Mouse (Mus musculus) heart, adult 9 months (tissue): ENCODE results near the gene Sptb.

Experiments
- DNase-seq, 2 experiments: peaks; one replicate each; pipeline ENCODE4 v3.0.0; 2022; ENCODE audit warnings: low spot score in 2 of 2

Gene Sptb

GRCm38 (mm10) chr12:76673794-76674222, 36.5 kb downstream of the Sptb start:
- no peak for DNase-seq

DNA sequence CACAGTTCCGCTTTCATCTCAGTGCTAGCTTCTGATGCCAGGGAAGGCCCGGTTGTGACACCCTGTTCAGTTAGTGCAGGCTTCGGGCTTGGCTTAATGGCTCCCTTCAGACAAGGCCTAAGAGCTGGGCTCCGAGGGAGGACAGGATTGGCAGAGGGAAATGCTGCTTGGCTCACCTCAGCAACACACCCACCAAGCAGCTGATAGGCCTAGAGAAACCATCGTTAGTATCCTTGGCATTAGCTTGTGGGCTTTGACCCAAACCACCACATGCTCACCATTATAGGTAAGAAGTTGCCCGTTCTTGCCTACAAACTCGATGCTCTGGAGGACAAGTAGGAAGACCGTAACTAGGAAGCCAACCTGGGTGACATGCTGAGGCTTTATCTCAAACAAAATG, 38.3 kb downstream of the Sptb start:
- DNase-seq: no peak

DNA sequence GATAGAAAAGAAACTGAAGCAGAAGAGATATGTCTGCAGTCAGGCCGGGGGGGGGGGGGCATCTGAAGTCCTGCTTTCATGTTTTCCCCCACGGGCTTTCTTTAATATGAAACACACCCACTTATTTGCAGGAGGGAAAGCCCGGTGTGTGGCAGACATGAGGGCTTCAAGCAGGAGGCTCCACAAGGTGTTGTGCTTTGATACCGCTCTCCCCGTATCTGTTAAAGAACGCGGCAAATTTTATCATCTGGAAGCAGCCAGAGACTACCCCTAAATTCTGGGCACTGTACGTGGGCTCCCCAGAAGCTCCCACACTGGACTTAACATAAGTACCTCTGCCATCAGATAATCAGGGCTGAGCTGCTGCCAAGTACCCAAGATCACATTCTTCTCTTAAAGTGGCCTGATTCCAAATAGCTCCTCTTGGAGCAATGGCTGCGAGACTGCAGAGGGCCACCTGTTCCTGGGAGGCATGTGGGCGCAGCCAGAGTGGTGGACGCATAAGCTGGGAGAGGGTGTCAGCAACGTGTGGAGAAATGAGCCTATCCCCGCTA, 39.7 kb downstream of the Sptb start:
- DNase-seq: no peak

- no peak for DNase-seq
These were observed 40.3 kb downstream of the Sptb start for GRCm38 (mm10) chr12:76669956-76670530.

GRCm38 (mm10) chr12:76668654-76669419, 41.5 kb downstream of the Sptb start:
- DNase-seq: no peak

GRCm38 (mm10) chr12:76651788-76652345, 58.5 kb downstream of the Sptb start:
- no peak for DNase-seq

GRCm38 (mm10) chr12:76649708-76650687, 60.3 kb downstream of the Sptb start:
- peak; percentile 17 to 41 for DNase-seq

GRCm38 (mm10) chr12:76645222-76646110, 64.9 kb downstream of the Sptb start:
- DNase-seq: no peak

DNA sequence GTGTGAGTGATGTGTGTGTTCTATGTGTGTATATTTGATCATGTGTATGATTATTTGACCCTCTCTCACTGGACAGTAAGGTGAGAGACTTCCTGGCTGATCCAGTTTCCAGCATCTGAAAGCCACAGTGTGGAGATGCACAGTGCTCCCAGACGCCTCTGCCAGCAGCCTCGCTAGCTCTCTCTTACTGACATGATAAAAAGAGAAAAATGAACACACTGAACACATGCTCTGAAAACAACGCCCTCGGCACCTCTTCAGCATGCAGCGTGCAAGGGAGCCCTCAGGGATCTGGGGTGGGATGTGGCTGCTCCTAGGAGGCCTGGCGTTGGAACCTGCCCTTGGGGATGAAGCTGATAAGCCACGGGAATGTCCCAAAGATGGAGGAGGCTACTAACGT, 66.7 kb downstream of the Sptb start:
- no peak for DNase-seq

DNA sequence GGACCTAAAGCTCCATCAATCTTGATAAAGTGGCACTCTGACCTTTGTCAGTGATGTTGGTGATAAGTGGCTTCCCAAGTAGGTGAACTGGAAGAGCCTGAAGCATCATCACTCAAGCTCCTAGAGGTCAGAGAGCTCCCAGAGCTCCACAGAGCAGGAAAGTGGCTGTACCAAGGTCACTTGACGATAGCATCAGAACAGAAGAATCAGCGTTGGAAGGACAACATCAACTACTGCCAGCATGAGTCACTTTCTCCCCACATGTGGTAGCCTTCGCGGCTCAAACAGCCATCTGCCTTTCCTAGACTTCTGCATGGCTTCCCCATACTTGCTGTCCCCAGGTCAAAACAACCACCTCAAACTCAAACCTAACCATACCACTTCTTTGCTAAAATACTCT, 67.7 kb downstream of the Sptb start:
- no peak for DNase-seq

DNA sequence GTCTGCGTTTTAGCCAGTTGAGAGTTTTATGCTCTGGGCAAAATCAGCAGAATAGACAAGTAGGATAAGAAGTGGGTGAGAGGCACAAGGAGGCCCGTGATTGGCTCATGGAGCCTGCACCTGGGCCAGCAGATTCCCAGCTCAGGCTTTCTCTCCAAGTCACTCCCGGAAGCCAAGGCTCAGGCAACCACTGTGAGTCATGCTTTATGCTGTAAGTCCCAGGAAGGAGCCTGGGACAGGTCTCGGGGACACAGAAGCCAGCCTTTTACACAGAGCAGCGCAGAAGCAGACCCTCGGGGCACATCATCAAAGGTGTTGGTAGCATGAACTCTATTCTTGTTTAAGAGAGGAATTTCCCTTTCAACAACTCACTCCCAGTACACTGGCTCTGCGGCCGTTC, 69.7 kb downstream of the Sptb start:
- no peak for DNase-seq

- DNase-seq: no peak
These were observed 75.3 kb downstream of the Sptb start for GRCm38 (mm10) chr12:76634899-76635693.

- no peak for DNase-seq
These were observed 87.0 kb downstream of the Sptb start for GRCm38 (mm10) chr12:76623374-76623773.

GRCm38 (mm10) chr12:76619847-76620246, 90.5 kb downstream of the Sptb start:
- no peak for DNase-seq

DNA sequence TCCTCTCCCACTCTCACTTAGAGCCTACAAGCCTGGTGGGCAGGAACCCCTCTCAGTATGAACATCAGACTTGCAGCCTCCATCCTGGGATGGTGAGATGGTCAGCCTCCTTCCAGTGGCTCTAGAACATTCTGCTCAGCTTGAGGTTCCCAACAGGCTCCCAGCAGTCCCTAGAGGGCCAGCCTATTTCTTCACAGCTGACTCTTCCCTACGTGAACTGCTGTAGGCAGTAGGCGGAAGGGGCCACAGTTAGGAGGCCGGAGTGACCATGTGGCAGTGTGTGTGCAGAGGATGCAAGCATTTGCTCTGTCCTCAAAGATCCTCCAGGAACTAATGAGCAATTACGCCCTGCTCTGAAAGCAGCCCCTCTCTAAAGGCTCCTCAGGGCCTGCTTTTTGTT, 92.2 kb downstream of the Sptb start:
- DNase-seq: no peak

DNA sequence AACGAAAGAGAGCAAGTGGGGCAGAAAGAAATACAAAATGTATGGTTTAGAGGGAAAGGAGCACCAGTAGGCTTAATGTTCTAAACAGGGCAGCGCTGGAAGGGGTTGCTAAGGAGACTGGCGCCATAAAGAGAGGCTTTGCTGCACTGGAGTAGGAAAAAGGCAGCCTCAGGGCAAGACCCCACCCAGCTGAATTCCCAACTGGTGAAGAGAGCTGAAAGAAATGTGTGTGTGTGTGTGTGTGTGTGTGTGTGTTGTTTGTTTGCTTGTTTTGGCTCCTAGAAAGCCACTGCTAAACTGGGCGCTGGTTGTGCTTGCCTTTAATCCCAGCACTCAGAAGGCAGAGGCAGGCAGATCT, 94.8 kb downstream of the Sptb start:
- no peak for DNase-seq

DNA sequence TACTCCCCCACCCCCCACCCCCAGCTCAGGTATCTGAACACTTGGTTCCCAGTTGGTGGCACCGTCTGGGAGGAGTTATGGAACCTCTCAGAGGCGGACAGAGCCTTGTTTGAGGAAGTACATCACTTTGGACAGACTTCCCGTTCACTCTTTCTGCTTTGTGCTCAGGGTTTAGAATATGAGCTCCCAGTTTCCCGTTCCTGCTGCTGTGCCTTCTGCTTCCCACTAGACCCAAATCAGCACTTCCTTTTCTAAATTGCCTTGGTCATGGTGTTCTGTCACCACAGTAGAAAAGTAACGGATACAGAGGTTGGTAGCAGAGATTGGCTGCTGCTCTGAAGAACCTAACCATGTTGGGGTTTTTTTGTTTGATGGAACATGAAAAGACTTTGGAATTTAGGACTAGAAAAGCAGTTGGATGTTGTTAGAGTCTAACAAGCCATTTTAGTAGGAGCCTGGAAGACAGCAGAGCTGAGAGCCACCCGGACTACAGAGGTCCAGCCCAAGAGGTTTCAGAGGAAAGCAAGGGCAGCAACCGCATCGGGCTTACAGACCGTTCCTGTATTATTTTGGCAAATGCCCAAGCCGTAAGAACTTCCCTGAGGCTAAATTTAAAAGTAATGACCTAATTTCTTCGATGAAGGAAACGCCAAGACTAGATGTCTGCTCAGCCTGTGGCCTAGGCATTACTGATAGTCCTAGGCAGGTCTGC, 95.3 kb downstream of the Sptb start:
- DNase-seq: peak in 1 of 2 experiments; percentile 44

- no peak for DNase-seq
These were observed 97.7 kb downstream of the Sptb start for GRCm38 (mm10) chr12:76612621-76613020.

GRCm38 (mm10) chr12:76608997-76609565, 101.3 kb downstream of the Sptb start:
- no peak for DNase-seq
